Mouse (Mus musculus) adrenal gland, postnatal 14 days (tissue): ENCODE results near the gene Ugt2a2. TPM values are rescaled to one million over a fixed set of nuclear protein-coding genes. Genes with fewer than 3 reads are reported as not detected.
A peak's percentile ranks its signal among the peaks of the same experiment; 100 is the strongest.
"Not testable (repeated sequence)": the region's sequence is repeated elsewhere in the genome, so short reads cannot be mapped to it uniquely, and the experiment has no call there.

Source experiments
- DNase-seq: peaks from one replicate; pipeline ENCODE4 v3.0.0; 2021; ENCODE audit warnings: mixed read lengths
- long read RNA-seq, 2 experiments: library from polyadenylated mRNA; stranded (forward); transcript quantifications; one replicate each; pipeline ENCODE4 v2.0.0; 2021
- total RNA-seq: library from RNA; stranded (reverse); gene quantifications from 2 replicates; pipeline ENCODE4 v1.2.3, GENCODE M21; 2021

Gene Ugt2a2
- total RNA-seq = not detected in 2 replicates
- long read RNA-seq, experiment 1 = 0 reads
- long read RNA-seq, experiment 2 = 0 reads

DNA sequence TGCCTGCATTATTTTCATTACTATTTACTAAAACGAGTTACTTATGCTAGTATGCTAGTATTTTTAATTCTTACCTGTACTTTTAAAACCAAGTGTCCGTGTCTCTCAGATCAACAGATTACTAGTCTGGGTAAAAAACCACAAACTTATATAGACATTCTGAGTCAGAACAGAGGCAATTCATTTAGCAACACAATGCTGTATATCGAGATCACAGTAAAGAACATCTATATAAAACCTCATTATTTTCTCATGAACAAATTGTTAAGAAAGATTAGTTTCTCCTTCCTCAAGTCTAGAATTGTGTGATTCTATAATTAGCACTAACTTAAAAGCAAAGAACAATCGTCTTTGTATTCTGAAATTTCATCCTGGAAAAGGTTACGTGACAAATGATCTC lies at the start of gene Ugt2a2:
Gene Ugt2a2, minus strand, starts transcription at position 101 of the 400 bp plus-strand sequence.
- DNase-seq = no peak

DNA sequence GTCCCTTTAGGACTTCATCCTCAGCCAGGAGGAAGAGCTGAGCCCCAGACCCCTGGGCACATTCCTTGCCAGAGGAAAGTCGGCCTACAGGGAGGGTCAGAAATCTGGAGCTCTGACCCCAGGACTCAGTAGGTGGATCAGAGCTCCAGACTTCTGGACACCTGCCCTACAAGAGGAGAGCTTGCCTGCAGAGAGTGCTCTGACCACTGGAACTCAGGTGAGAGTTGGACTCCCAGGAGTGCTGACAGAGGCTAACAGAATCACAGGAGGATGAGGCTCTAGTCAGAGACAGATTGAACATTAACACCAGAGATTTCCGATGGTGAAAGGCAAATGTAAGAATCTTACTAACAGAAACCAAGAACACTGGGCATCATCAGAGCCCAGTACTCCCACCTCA lies 41.5 kb upstream of the Ugt2a2 start:
- not testable (repeated sequence) for DNase-seq

DNA sequence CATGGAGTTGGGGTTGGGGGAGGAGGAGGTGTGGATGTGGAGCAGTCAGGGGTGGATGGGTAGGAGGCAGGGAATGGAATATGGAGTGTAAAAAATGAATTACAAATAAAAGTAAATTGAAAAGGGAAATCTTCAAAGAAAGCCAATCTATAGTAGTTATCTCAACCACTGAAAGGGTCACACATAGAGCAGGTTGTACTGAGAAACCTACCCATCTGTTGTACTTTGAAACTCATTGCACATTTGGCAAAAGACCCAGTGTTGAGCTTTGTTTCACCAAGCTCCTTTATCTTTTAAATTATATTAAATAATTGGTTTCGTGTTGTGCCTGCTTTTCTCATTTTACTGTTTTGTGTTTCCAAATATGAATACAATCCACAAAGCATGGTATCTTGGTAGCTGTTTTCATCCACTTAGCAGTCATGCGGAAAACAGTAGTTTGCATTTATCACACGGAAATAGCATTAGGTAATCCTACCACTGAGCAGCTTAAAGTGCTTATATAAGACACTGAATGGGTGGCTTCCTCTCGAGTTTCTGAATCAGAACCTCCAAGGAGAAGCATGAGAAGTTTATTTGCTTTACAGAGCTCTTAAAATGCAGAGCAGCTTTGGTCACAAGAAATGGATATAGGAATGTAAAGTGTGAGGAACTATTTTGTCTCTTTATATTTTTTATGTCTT lies 23.9 kb upstream of the Ugt2a2 start:
- no peak for DNase-seq

DNA sequence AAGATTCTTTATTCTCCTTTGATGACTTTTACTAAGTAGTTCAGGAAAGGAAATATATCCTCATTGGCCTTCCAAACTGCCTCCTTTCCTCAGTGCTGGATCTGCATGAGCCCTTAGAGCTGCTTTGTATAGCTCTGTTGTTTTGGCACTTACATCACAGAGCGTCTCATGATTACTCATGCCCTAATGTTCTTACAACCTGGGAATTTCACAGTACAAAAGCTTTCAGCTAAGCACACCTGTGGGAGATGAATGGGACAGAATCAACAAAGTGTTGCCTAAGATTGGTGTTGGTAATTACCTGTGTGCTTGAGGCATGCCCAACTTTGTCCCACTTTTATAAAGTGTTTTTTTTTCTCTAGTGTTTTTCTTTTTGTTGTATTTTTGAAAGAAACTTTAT lies 20.6 kb upstream of the Ugt2a2 start:
- no peak for DNase-seq

DNA sequence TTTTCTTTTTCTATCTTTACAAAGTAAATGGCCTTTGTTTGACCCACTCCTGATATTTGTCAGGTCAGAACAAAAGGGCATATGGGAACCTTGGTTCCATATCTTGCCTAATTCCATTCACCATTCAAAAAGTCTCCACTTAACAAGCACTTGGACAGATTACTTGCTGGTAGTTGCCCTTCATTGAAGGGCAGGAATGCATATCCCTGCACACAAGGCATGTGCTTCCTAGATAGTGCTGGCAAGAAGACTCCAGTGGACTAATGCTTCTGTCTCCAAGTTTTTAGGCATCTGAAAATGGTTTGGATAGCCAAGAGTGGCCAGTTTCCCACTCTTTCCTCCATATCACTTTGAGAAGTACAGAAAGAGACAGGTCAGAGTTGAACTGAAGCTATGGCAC lies 17.3 kb upstream of the Ugt2a2 start:
- no peak for DNase-seq

DNA sequence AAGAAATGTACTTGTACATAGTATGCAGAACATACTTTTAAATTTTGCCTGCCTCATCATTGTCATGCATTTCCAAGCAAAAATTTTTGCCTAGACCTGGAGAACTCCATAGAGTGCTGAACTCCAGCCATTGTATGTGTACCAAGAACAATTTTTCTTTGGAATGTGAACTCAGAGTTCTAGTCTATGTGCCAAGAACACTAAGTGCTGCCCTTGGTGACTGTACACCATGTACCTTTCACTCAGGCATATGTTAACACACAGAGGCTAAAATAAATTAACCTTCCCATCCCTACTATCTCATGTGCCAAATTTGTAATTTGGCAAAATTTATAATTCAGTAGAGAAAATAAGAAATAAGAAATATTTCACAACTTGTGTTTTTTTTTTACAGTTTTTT lies 16.9 kb upstream of the Ugt2a2 start:
- peak; percentile 9 for DNase-seq

DNA sequence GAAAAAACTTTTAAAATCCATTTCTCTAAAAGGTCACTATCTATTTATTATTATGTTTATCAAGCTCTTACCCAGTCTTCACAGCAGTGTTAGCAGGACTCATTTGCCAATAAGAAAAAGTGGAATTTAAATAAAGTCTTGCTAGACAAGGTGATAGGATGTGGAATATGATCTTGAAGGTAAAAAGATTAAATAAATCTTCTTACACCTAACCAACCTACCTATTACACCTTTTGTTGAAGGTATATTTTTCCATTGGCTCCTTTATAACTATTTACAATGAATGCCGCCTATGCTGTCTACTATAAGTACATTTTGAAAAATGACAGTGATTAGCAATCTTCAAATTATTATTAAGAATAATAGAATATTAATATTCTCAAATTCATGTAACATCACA lies 8.7 kb upstream of the Ugt2a2 start, which contains the start of gene Ugt2a1:
Gene Ugt2a1, minus strand, starts transcription at position 101 of the 400 bp plus-strand sequence.
- DNase-seq = no peak

DNA sequence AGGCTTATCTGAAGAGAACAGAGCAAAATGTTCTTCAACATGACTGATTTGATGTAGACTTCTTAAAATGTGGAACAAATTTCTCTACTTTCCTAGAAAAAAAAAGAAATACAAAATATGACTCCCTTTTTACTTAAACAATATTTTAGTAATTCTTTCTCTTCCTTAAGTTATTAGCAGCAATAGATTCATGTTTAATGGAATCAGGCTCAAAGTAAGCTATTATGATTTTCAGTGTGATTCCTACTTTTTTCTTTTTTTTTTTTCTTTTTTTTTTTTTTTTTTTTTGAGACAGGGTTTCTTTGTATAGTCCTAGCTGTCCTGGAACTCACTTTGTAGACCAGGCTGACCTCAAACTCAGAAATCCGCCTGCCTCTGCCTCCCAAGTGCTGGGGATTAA lies 4.6 kb upstream of the Ugt2a2 start, which contains the start of gene Gm43638:
Gene Gm43638, minus strand, starts transcription at position 101 of the 400 bp plus-strand sequence.
- not testable (repeated sequence) for DNase-seq

DNA sequence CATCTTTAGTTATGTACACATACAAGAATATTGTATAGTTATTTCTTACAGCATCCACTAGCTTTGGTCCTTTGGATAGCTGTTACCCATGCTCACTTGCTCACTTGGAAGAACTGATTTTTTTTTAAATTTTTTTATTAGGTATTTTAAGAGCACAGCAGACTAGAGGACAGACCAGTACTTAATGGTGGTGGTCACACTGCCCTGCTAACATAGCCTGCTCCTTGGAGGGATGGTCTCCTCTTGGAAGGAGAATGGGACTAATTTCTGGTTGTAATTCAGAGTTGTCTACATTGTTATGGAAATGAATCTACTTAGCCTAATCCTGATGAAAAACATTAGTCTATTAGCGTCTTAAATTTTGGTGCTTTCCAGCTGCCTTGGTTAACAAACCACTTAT lies 23.2 kb downstream of the Ugt2a2 start:
- DNase-seq = no peak

DNA sequence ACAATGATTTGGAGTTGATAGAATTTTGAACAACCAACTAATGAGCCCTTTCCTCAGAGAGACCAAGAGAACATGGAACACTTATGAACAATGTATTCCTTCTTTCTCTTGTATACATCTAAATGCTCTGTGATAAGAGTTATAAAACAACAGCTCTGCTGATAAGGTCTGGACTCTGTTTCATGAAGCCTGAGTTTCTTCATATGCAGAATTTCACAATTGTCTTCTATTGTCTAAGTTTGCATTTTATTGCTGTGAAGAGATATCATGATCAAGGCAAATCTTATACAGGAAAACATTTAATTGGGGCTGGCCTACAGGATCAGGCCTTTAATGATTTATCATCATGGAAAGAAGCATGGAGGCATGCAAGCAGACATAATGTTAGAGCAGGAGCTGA lies 24.4 kb downstream of the Ugt2a2 start:
- no peak for DNase-seq

DNA sequence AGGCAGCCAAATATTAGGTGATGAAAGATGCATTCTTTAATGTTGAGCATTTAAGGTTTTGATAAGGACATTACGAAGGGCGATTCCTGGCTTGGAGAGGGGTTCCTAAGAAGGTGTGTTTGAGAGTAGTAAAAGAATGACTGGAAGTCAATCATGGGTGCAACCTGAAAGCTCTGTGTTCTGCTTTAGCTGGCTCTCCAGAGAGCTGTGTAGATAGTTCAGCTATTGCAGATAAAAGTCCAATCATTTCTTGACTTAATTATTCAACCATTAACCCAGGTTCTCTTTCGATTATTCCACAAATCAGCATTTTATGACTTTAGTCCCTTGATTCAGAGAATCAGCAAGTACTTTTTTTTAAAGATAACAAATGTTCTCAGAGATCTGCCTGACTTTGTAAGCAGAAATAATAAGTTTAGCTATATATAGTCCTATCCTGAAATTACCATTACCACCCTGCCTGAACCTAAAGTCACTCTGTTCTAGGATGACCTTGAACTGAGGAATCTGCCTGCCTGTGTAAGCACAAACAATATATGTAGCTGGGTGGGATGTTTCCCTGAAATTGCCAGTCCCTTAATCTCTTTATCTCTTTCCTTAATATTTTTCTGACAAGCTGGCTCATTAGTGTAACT lies 25.7 kb downstream of the Ugt2a2 start:
- no peak for DNase-seq

DNA sequence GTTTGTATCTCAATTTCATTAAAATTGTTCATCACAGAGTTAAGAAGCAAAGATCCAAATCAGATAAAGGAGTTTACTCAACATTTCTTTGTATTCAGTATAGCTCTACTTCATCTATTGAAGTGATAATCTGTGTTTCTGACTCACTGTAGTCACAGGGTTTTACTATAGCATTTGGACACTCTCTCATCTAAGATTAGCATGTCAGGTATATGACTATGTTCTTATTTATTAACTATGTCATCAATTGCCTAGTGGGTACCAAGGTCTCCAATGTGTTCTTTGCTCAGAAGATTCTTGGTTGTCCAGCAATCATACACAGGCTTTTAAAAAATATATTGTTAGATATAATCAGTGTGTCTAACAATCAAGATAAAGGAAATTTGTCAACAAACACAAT lies 26.5 kb downstream of the Ugt2a2 start:
- no peak for DNase-seq

DNA sequence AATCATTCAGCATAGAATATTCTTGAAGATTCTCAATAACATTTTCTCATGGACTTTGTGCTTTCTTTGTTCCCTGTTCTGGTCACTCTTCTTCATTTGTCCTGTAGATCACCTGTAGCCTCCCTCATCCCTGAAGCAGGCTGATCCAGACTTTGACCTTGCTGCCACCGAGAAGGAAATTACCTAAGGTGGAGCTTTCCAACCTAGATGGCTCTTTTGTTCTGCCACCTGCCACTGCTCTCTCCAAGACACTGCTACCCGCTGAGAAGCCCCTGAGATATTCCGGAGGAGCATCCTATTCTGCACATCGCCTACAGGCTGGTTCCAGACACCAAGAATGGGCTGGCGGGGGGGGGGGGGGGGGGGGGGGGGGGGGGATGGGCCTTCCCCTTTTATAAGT lies 29.5 kb downstream of the Ugt2a2 start:
- DNase-seq = not testable (repeated sequence)

DNA sequence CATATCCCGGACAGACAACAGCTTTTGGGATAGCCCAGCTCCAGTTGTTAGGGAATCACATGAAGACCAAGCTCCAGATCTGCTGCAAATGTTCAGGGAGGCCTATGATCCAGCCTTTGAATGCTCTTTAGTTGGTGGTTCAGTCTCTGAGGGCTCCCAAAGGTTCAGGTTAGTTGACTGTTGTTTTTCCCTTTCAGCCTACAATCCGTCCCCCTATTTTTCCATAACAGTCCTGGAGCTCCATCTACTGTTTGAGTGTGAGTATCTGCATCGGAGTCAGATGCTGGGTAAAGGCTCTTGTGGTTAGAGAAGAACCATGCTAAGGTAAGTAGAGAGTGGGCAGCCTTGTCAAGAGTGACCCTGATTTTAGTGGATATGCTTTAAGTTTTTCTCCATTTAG lies 45.8 kb downstream of the Ugt2a2 start:
- no peak for DNase-seq

DNA sequence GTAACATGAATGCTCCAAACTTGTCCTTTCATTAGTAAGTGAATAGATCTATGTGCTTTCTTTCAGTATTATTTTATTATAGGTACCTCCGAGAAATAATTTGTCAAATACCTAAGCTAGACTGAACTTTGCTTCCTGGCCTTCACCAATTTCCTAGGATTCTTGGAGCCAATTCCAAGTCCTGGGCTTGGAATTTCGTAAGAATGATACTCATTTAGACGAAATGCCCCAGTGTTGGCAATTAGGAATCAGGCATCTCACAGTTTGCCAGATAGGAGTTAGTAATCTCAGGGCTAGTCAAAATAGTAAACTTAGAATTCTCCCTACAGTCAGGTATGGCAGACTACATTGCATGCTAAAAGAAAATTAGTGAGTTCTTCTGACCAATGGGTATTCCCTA lies 56.4 kb downstream of the Ugt2a2 start:
- no peak for DNase-seq

DNA sequence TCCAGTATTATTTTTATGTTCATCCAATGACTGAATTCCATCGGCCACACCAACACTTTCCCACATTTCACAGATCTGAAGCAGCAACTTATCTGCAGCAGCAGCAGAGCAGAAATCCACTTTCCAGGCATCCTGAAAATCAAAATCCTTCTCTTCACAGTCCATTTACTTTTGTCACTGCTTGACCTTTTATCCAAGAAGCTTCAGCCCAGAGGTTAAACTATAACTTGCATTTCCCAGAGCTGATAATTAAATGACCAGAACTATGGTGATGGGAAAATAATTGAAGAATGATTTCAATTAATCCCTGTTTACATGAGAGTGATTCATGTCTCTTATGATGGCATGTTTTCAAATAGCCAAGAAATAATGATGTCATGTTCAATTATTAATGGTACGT lies 58.0 kb downstream of the Ugt2a2 start, which contains the start of gene Ugt2b38:
Gene Ugt2b38, minus strand, starts transcription at position 163 of the 400 bp plus-strand sequence.
- not testable (repeated sequence) for DNase-seq

Other genes starting within 250 kb of the Ugt2a2 start
- 0.74 TPM in 1 of 2 replicates, not detected in the other for gene Ugt2b37, start 227.5 kb downstream of the Ugt2a2 start, total RNA-seq
- 5.0 TPM in 1 of 2 replicates, not detected in the other for gene Ugt2a3, start 145.1 kb downstream of the Ugt2a2 start, total RNA-seq
- gene Ugt2b38, start 58.1 kb downstream of the Ugt2a2 start, total RNA-seq = 0.41 TPM in 1 of 2 replicates, not detected in the other
- not detected in 2 replicates for gene Gm43638, start 4.5 kb upstream of the Ugt2a2 start, total RNA-seq
- not detected in 2 replicates for gene Ugt2a1, start 8.6 kb upstream of the Ugt2a2 start, total RNA-seq
- gene Sult1b1, start 55.9 kb upstream of the Ugt2a2 start, total RNA-seq = 0.56 TPM in 1 of 2 replicates, not detected in the other
- 0.64 and 15.6 TPM in 2 replicates for gene Sult1d1, start 86.8 kb upstream of the Ugt2a2 start, total RNA-seq
- gene Sult1e1, start 109.3 kb upstream of the Ugt2a2 start, total RNA-seq = 0.71 and 1.0 TPM in 2 replicates
- gene Csn1s1, start 183.9 kb upstream of the Ugt2a2 start, total RNA-seq = not detected in 2 replicates
- gene Csn2, start 217.4 kb upstream of the Ugt2a2 start, total RNA-seq = 0.79 TPM in 1 of 2 replicates, not detected in the other